Mouse (Mus musculus): Measurements from ENCODE around the gene Mvd. TPM values are rescaled to one million over a fixed set of nuclear protein-coding genes. Genes with fewer than 3 reads are reported as not detected.

Mvd gene
- polyA plus RNA-seq, 1 experiment from 2014 or later, result 19.7 TPM

DNA sequence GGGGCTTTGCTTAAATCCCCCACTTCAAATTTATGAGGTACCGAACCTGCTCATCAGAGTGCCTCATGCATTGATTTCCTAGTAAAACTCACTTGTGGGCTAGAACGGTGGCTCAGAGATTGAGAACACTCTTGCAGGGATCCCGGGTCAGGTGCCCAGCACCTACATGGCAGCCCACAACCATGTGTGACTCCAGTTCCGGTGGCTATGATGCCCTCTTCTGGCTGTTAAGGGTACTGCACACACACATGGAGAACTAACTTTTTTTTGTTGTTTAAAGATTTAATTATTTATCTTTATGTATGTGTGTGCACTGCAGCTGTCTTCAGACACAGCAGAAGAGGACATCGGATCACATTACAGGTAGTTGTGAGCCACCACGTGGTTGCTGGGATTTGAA is 7.8 kb downstream of the Mvd start:
- no peak for ATAC-seq (ENCODE audit: extremely low read depth, insufficient number of reproducible peaks, low FRiP score, low TSS enrichment)
- no peak overlapping the region for H3K4me2 ChIP-seq
- WGBS, result 86% methylated on average over 6 of the region's 6 CpGs
- no peak overlapping the region for H3K9ac ChIP-seq
- no peak overlapping the region for H3K27ac ChIP-seq (replicated peaks)
- H3K36me3 ChIP-seq, result peaks cover 56% of the 10 kb centered on the region
- H3K27me3 ChIP-seq (replicated peaks), result no peaks in the 10 kb centered on the region
- H3K9me3 ChIP-seq, result no peaks in the 10 kb centered on the region
- peaks cover 30% of the 10 kb centered on the region for H3K4me1 ChIP-seq
- no peak overlapping the region for H3K4me3 ChIP-seq

DNA sequence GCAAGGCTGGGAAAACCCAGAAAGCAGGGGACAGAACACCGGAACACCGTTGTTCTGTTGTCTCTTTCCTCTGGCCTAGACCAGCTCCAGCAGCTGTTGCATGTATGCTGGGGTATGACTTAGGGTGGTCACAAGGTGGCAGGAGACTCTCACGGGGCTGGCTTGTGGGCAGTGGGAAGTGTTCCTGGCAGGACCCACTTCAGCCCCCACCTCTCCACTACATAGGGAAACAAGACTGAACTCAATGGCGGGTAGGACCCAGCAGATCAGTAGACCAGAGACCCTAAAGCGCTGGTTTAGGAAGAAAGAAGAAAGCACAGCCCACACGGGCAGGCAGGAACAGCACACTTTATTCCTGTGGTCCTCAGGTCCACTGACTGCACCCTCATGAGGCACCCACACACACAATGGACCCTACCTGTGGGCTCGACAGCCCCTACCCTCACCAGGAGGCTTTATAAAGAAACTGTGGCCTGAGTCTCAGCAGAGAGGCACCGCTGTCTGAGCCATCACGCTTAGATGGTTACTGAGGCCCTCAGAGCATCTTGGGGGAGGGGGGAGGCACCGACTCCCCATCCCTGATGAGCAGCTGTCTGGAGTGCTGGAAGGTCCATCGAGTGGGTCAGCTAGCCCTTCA is 9.8 kb downstream of the Mvd start:
- Histone ChIP-seq H3K9me3 (no peaks in the 10 kb centered on the region), H3K4me3 (peak overlapping the region; percentile 68), H3K36me3 (peaks cover 51% of the 10 kb centered on the region), H3K4me2 (peak overlapping the region; percentile 90), H3K27ac (replicated peaks) (peak overlapping the region; percentile 71; the same call in 1 of the 2 replicates), H3K4me1 (peaks cover 29% of the 10 kb centered on the region), H3K9ac (peak overlapping the region; percentile 88), H3K27me3 (replicated peaks) (no peaks in the 10 kb centered on the region)
- peak; percentile 1; the same call in 1 of the 2 replicates for ATAC-seq (ENCODE audit: extremely low read depth, insufficient number of reproducible peaks, low FRiP score, low TSS enrichment)
- WGBS, result 63% methylated on average over 11 of the region's 11 CpGs

DNA sequence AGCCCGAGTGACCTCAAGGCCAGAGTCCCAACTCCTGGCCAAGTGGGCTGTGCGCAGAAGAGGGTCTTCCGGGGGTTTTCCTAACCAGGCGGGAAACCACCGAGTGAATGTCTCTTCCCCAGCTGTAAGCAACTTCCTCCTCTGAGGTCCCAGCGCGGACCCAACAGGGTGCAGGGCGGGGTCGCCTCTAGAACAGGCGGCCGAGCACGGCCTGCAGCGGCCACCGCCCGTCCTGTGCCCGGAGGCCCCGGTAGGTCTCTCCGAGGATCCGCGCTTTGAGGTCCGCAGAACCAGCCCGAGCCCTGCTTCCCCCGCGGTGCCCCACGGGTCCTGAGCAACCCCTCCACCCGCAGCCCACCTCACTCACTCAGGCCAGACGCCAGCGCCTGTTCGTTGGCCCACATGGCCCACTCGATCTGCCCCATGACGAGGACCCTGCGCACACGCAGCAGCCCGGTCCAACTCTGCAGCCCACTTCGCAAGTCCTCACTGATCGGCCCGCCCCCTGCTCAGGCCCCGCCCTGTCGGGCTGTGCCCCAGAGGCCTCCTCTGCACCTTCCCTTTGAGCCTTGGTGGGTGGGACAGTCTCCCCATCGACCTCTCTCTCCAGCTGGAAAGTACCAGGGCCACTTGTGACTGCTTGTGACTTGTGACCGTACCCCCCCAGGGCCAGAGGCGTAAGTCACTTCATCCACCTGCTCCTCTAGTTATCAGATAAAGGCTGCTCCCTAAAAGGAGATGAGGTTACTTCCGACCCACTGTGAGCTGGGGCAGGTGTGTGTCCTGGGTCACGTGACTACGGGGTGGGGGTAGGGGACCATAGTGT is 10.6 kb downstream of the Mvd start, which contains the start of gene Cyba:
Gene Cyba (minus strand): TSS at position 488 of the 826 bp plus-strand sequence.
- no peaks in the 10 kb centered on the region for H3K9me3 ChIP-seq
- peak within 1 kb of the TSS; percentile 88 for H3K9ac ChIP-seq
- peak within 1 kb of the TSS; percentile 68 for H3K4me3 ChIP-seq
- H3K27me3 ChIP-seq (replicated peaks), result no peaks in the 10 kb centered on the region
- peak; percentile 51; the same call in 1 of the 2 replicates for ATAC-seq (ENCODE audit: extremely low read depth, insufficient number of reproducible peaks, low FRiP score, low TSS enrichment)
- peak within 1 kb of the TSS; percentile 90 for H3K4me2 ChIP-seq
- H3K4me1 ChIP-seq, result peaks cover 22% of the 10 kb centered on the region
- peak within 1 kb of the TSS; percentile 71 for H3K27ac ChIP-seq (replicated peaks)
- H3K36me3 ChIP-seq, result peaks cover 46% of the 10 kb centered on the region
- 3% methylated on average over 45 of the region's 45 CpGs for WGBS

DNA sequence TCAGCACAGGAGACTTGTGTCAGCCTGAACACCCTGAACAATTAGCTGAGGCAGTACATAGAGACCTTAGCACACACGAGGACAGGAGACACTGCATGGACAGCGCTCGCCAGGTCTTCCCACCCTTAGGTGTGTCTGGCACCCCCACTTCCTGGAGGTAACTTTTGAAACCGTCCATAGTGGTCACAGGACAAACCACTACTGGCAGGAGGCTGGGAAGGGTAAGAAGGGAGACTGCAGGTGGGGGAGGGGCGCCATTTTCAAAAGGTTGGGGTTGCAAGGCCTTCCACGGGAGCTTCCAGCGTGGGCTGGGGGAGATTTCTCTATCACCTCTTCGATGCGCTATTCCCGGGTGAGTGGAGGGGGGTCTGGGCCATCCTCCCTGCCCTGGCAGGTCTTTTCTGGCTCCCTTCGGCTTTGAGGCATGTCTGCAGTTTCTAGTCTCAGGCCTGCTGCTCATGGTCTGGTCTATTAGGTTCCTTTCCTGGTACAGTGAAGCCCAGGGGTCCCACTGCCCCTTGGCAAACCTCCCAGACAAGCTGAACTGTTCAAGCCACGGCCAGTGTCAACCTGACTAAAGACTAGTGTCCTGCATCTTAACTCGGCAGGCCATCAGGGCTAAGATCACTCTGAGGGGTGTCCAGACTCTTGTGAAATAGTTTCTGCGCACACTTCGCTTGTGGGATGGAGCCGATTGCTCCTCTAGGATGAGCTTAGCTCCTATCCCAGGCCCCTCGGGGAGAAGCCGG is 11.4 kb downstream of the Mvd start:
- Histone ChIP-seq H3K4me2 (peak overlapping the region; percentile 90), H3K36me3 (peaks cover 38% of the 10 kb centered on the region), H3K9ac (peak overlapping the region; percentile 88), H3K27ac (replicated peaks) (peak overlapping the region; percentile 71), H3K27me3 (replicated peaks) (no peaks in the 10 kb centered on the region), H3K4me1 (peaks cover 19% of the 10 kb centered on the region), H3K9me3 (no peaks in the 10 kb centered on the region), H3K4me3 (peak overlapping the region; percentile 68)
- ATAC-seq (ENCODE audit: extremely low read depth, insufficient number of reproducible peaks, low FRiP score, low TSS enrichment), result no peak
- WGBS, result 28% methylated on average over 18 of the region's 18 CpGs

DNA sequence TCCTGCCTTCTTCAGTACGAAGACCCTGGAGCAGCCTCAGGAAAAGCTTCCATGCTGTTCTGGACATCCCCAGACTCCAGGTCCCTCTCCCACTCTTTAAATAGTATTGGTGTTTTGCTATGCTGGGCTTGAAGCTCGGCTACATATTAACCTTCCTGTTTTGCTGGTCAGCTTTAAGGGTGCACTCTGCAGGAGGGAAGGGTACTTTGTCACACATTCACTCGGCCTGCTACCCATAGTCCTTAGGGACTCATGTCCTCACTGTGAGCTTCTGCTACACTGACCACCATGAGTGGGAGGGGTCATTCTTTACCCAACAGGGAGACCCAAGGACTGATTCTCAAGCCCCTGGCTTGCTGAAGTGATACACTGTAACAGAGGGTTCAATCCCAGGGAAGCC is 12.6 kb downstream of the Mvd start:
- no peak overlapping the region for H3K4me2 ChIP-seq
- no peaks in the 10 kb centered on the region for H3K9me3 ChIP-seq
- peaks cover 27% of the 10 kb centered on the region for H3K36me3 ChIP-seq
- ATAC-seq (ENCODE audit: extremely low read depth, insufficient number of reproducible peaks, low FRiP score, low TSS enrichment), result no peak
- no peak overlapping the region for H3K27ac ChIP-seq (replicated peaks)
- no peak overlapping the region for H3K9ac ChIP-seq
- no peak overlapping the region for H3K4me3 ChIP-seq
- peaks cover 19% of the 10 kb centered on the region for H3K4me1 ChIP-seq
- 65% methylated on average over 3 of the region's 3 CpGs for WGBS
- H3K27me3 ChIP-seq (replicated peaks), result no peaks in the 10 kb centered on the region

DNA sequence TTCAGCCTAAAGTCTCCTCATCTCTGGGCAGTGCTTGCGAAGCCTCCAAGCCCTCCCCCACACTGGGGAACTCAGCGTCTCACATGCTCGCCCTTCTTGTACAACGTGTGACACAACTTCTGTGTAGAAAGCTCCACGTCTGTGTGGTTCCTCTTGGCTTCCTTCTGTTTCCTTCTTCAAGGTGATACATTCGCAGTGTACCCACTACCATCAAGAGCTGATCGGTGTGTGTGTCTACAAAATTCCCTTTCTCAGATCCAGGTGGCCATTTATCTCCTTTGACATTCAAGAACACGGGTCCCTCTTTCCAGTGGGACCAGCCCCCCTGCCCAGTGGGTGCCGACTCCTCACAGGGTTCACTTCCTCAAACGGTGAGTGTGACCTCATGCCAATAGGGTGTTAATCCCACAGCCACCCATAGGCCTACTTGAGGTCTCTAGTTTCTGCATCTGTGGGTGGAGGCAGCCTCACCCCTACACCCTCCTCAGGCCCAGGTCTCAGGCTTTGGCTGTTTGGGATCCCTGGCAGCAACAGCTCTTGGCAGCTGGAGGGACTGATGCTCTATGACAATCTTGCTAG is 13.1 kb downstream of the Mvd start:
- Histone ChIP-seq H3K4me1 (peaks cover 19% of the 10 kb centered on the region), H3K36me3 (peaks cover 26% of the 10 kb centered on the region), H3K27me3 (replicated peaks) (no peaks in the 10 kb centered on the region), H3K9ac (no peak overlapping the region), H3K4me2 (no peak overlapping the region), H3K9me3 (no peaks in the 10 kb centered on the region), H3K27ac (replicated peaks) (no peak overlapping the region), H3K4me3 (no peak overlapping the region)
- ATAC-seq (ENCODE audit: extremely low read depth, insufficient number of reproducible peaks, low FRiP score, low TSS enrichment), result no peak
- 74% methylated on average over 10 of the region's 10 CpGs for WGBS

DNA sequence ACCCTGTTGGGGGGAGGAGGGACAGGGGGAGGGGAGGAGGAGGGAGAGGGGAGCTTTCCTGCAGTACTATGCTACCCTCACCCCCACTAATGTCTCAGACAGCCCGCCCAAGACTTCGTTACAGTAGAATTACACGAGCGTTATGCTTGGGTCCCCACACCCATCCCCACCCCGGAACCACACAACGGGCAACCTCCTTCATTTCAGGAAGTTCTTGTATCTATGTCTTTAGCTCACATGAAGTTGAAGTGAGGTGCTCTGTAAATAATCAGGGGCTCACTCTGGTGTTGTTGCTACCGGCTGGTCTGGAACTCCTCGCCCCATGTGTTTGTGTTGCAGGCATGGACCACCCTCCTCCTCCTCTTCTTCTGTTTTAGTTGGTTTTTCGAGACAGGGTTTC is 15.1 kb downstream of the Mvd start:
- ATAC-seq (ENCODE audit: extremely low read depth, insufficient number of reproducible peaks, low FRiP score, low TSS enrichment), result no peak
- Histone ChIP-seq H3K9ac (no peak overlapping the region), H3K4me2 (no peak overlapping the region), H3K36me3 (peaks cover 9% of the 10 kb centered on the region), H3K27me3 (replicated peaks) (no peaks in the 10 kb centered on the region), H3K9me3 (no peaks in the 10 kb centered on the region), H3K4me1 (peaks cover 30% of the 10 kb centered on the region), H3K4me3 (no peak overlapping the region), H3K27ac (replicated peaks) (no peak overlapping the region)
- WGBS, result 81% methylated on average over 9 of the region's 9 CpGs

DNA sequence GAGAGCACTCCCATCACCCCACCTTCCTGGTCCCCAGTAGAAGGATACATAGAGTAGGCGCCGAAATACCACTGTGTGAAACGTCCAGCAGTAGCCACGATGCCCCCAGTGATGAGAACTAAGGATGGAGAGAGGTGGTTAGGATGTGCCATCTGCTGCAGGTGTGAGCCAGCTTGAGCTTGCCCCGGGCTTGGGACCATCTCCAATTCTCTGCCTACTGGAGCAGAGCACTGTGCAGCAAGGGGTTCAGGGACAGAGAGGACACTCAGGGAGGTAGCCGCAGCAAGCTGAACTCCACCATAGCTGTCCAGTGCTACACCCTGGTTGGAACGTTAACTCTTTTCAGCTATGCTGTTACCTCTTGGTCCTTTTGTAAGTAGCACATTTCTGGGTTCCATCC is 15.6 kb downstream of the Mvd start:
- Histone ChIP-seq H3K27ac (replicated peaks) (no peak overlapping the region), H3K27me3 (replicated peaks) (no peaks in the 10 kb centered on the region), H3K4me1 (peaks cover 24% of the 10 kb centered on the region), H3K4me3 (no peak overlapping the region), H3K4me2 (no peak overlapping the region), H3K9ac (no peak overlapping the region), H3K36me3 (peaks cover 9% of the 10 kb centered on the region), H3K9me3 (no peaks in the 10 kb centered on the region)
- WGBS, result 85% methylated on average over 7 of the region's 7 CpGs
- ATAC-seq (ENCODE audit: extremely low read depth, insufficient number of reproducible peaks, low FRiP score, low TSS enrichment), result no peak

DNA sequence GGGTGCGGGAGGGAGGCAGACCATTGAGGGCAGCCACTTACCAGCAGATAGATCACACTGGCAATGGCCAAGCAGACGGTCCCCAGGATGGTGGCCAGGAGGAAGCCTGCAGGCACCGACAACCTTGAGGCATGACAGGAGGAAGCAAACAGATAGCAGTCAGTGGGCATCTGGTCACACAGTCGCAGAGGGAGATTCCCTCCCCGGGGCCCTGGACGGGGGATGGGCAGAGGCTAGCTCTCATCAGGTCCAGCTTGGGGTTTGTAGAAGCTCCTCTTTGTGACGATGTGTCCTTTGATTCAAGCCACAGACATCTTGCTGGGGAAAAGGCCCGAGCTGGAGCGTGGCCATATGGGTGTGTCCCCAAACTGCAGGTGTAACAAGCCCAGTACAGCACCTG is 17.1 kb downstream of the Mvd start:
- H3K4me2 ChIP-seq, result no peak overlapping the region
- peaks cover 12% of the 10 kb centered on the region for H3K4me1 ChIP-seq
- H3K36me3 ChIP-seq, result peaks cover 9% of the 10 kb centered on the region
- 62% methylated on average over 9 of the region's 9 CpGs for WGBS
- H3K9ac ChIP-seq, result no peak overlapping the region
- no peaks in the 10 kb centered on the region for H3K27me3 ChIP-seq (replicated peaks)
- H3K9me3 ChIP-seq, result no peaks in the 10 kb centered on the region
- no peak overlapping the region for H3K4me3 ChIP-seq
- 0 out of 2 replicates have a peak, but pooled peaks have one; percentile 15 for ATAC-seq (ENCODE audit: extremely low read depth, insufficient number of reproducible peaks, low FRiP score, low TSS enrichment)
- H3K27ac ChIP-seq (replicated peaks), result no peak overlapping the region

DNA sequence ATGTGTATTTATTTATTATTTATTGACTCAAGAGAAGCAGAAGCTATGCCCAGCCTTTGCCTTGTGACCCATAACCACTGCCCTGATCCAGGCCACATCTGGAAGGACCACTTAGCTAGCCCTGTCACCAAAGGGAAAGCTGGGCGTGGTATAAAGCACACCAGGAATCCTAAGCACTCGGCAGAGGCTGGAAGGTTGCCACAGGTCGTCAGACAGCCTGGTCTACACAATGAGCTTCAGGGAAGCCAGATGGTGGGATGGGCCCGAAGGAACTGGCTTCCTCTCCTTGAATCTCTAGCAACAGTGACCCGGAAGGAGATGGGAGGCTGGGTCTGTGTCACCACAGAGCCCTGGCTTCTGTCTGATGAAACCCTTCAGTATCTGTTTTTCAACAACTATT is 19.6 kb downstream of the Mvd start:
- H3K4me2 ChIP-seq, result no peak overlapping the region
- H3K36me3 ChIP-seq, result peaks cover 9% of the 10 kb centered on the region
- no peak overlapping the region for H3K9ac ChIP-seq
- H3K4me1 ChIP-seq, result peaks cover 23% of the 10 kb centered on the region
- WGBS, result 28% methylated on average over 5 of the region's 5 CpGs
- H3K4me3 ChIP-seq, result no peak overlapping the region
- H3K9me3 ChIP-seq, result no peaks in the 10 kb centered on the region
- H3K27ac ChIP-seq (replicated peaks), result no peak overlapping the region; the same call in 1 of the 2 replicates
- no peaks in the 10 kb centered on the region for H3K27me3 ChIP-seq (replicated peaks)
- no peak for ATAC-seq (ENCODE audit: extremely low read depth, insufficient number of reproducible peaks, low FRiP score, low TSS enrichment)

DNA sequence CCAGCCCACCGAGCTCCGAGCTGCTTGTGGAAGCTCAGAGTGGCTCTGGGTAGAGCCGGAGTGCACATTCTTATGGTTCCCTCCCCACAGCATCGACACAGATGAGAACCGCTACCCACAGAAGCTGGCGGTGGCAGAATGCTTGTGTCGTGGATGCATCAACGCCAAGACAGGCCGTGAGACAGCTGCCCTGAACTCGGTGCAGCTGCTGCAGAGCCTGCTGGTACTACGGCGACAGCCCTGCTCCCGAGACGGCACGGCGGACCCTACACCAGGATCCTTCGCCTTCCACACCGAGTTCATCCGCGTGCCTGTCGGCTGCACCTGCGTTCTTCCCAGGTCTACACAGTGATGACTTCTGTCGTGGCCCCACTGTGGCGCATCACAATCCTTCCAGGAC is 20.0 kb downstream of the Mvd start:
- WGBS, result 80% methylated on average over 24 of the region's 24 CpGs
- Histone ChIP-seq H3K4me1 (peaks cover 23% of the 10 kb centered on the region), H3K27me3 (replicated peaks) (no peaks in the 10 kb centered on the region), H3K36me3 (peaks cover 13% of the 10 kb centered on the region), H3K9ac (no peak overlapping the region), H3K9me3 (no peaks in the 10 kb centered on the region), H3K27ac (replicated peaks) (no peak overlapping the region), H3K4me3 (no peak overlapping the region), H3K4me2 (no peak overlapping the region)
- no peak for ATAC-seq (ENCODE audit: extremely low read depth, insufficient number of reproducible peaks, low FRiP score, low TSS enrichment)

Data from heart, embryonic 13.5 days (tissue).